Mouse (Mus musculus): ENCODE measurements around the gene Sv2c.

Gene Sv2c

DNA sequence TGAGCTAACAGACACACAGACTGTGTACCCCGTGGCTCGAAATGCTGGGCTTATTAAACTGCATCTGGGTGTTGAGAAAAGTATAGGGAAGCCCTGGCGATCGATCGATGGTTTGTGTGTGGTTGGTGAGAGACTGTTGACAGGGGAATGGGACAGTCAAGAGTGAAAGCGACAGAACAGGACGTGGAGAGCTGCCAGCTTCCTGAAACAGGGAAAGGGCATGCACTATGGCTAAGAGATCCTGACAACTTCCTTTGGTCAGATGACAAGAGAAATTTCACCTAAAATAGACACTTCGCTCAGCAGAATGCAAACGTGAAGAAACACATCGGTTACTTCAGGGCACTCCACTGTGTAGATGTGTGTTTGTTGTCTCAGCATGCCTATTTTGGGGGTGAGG lies 175.2 kb downstream of the Sv2c start:
- POLR2A ChIA-PET = no interaction called here
- CTCF ChIA-PET = no interaction called here

DNA sequence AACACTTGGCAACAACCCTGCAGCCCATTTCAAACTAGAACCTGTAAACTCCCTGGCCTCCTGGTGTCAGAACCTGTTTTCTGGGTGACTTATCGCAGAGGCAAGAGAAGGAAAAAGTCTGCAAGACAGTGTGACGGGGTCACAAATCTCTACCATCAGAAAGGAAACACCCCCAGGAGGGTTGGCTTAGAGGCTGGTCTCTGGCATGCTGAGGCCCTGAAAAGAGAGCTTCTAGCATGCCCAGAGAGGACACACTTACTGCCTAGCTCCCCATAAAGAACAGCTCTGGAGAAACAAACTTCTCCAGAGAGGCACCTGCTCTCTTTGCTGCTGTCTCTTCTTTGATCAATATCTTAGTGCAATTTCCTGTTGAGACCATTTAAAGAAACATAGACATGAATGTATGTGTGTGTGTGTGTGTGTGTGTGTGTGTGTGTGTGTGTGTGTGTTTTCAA lies 176.0 kb downstream of the Sv2c start:
- CTCF ChIA-PET = no interaction called here
- POLR2A ChIA-PET = interaction anchor here in 2 of 4 experiments (0.6 to 1.2 kb wide), 2 partner anchors 11 to 16 kb away, joined by 3 to 4 read pairs; no protein-coding TSS in a partner anchor

DNA sequence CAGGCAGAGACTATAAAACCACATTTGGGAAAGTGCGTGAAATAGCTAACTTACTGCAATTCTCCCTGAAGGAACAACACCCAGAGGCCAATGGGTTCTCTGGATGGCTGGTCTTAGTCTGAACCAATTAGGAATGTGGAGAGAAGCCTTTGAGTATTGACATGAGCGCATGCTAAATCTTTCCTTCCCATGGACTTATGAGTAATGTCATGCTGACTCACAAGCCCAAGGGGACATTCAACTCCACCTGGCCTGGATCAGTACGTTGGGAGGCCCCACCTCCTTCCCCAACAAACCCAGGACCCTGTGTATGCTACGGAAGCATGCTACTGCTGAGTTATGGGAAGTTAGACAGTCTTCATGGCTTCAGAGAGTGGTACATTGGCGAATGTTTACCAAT lies 177.2 kb downstream of the Sv2c start:
- ChIA-PET POLR2A (interaction anchor here in 1 of 4 experiments (1.2 kb wide), 1 partner anchor 15 kb away, joined by 4 read pairs; no protein-coding TSS in a partner anchor), CTCF (interaction anchor here in 1 of 4 experiments (0.6 kb wide), 1 partner anchor 231 kb away, joined by 4 read pairs; no protein-coding TSS in a partner anchor)

DNA sequence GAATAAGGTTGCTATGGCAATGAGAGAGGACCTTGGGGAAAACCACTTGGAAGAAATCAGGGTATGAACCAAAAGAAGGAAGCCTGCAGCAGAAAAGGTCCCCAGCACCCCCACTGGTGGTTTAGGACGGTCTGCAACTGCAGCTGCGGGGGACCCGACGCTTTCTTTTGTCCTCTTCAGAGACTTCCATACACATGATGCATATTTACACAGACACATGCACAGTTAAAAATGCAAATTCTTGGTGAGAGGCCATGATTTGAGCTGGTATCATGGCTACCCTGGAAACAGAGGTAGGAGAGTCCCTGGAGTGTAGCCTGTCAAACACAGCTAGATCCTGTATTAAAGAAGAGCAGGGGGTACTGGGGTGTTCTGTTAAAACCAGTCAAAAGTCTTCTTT lies 178.7 kb downstream of the Sv2c start:
- POLR2A ChIA-PET = no interaction called here
- CTCF ChIA-PET = no interaction called here

DNA sequence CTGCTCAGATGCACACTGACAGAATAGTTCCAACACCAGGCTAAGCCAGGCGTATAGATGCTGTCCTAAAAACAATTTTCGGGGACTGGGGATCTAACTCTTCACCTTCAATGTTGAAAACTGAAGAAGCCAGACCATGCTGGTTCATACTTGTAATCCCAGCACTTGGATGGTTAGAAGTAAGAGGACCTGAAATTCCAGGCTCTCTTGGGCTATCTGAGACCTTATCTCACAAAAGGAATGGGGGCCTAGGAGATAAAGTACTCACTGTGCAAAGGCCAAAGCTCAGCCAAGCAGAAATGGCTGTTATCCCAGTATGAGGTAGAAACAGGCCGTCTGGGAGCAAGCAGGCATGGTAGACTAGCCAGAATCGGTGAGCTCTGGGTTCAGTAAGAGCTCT lies 180.1 kb downstream of the Sv2c start:
- POLR2A ChIA-PET = no interaction called here
- CTCF ChIA-PET = interaction anchor here in 1 of 4 experiments (1.0 kb wide), 1 partner anchor 175 kb away, joined by 3 read pairs; no protein-coding TSS in a partner anchor

DNA sequence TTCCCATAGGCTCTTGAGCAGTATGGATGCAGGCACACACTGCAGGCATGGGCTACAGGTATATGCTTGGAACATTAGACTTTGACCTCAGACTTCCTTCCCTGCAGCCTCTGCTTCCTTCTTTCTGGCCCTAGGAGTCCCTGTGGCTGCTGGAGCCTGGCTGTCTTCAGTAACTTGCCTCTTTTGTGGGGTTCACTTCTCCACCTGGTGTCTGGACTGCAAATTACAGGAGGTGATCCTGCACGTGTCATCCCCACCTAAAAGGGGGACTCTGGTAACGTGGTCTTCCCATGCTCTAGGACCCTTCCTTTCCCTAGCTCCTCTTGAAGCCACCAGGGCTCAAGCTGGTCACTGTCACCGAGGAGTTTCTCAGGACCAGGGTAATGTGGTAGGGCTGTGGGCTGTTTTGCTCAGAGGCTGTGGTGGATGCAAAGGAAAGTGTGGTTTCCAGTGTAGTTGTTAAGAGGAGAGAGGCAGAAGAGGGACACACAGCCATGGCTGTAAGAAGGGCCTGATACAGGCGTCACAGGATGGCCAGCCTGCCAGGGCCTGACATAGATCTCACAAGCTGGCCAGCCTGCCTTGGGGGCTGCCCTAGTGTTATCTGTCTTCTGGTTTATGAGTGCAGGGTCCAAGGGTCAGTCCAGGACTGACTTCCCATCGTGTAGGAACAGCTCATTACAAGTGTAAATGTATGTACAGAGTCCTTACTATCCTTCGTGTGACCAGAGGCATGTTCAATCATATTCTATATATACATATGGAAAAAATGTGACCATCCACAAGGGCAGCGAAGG lies 181.1 kb downstream of the Sv2c start:
- ChIA-PET CTCF (interaction anchor here in 2 of 4 experiments (1.0 to 1.5 kb wide), 2 partner anchors 9 to 174 kb away, joined by 3 read pairs; no protein-coding TSS in a partner anchor), POLR2A (no interaction called here)

DNA sequence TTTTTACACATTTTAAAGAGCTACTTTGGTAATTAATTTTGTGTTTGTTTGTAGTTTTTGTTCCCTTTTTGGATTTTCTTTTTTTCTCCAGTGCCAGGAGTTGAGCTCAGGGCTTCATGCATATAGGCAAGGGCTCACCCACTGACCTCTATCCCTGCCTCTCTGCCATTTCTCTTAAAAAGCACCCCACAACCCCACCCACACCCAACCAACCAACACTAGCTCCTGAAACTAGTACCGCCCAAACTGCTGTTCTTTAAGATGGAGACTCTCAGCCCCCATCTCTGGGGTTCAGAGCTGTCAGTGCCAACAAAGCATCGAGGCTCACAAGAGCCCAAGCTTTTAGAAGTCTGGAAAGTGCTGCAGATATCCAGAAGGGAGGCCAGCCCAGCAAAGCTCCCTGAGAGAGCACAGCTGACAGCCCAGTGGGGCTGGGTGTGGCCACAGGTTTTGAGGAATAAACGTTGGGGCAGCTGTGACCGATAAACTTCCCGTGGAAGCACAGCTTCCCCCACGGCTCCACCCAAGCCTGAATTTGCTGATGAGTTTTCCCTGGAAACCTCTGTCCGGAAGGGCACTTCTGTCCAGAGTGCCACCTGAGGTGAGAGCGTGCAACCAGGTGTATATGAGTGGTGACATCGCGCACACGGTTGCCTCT lies 181.8 kb downstream of the Sv2c start:
- ChIA-PET CTCF (interaction anchor here in 2 of 4 experiments (0.7 to 1.5 kb wide), 2 partner anchors 8 to 91 kb away, joined by 3 read pairs; no protein-coding TSS in a partner anchor), POLR2A (interaction anchor here in 1 of 4 experiments (0.5 to 0.6 kb wide), 2 partner anchors 10 to 608 kb away, joined by 3 to 5 read pairs; no protein-coding TSS in a partner anchor)

DNA sequence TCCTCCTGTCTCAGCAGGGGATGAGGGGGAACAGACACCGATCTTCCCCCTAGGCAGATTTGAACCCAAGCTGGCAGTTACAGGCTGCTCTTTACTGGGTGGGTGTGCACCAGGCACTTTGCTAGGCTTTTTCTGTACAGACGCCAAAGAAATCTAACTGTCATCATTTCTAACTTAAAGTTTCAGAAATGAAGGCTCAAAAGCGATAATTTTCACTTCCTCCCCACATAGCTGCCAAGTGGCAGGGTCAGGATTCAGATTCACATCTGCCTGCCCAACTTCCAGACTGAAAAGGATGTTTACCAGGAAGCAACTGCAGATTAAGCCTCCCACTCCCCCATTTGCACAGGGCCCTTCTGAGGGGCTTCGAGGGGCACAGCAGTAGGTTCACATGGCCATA lies 183.0 kb downstream of the Sv2c start:
- ChIA-PET CTCF (no interaction called here), POLR2A (no interaction called here)

DNA sequence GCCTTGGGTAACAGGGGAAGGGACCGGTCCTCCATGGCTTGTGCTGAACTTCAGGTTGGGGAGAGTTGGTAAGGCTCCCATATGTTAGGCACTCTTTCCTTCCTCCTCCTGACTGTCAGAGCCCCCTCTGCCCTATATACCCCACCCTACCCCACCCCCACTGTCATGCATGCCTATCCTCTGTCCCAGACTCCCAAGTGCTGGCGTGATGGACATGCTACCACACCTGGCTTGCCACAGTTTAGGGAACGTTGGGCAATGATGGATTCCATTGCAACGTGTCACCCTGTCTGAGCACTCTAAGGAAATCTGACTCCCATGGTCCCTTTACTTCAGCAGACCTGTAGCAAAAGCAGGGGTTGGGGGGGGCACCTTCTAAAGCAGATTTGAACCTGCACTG lies 183.6 kb downstream of the Sv2c start:
- CTCF ChIA-PET = no interaction called here
- POLR2A ChIA-PET = no interaction called here

DNA sequence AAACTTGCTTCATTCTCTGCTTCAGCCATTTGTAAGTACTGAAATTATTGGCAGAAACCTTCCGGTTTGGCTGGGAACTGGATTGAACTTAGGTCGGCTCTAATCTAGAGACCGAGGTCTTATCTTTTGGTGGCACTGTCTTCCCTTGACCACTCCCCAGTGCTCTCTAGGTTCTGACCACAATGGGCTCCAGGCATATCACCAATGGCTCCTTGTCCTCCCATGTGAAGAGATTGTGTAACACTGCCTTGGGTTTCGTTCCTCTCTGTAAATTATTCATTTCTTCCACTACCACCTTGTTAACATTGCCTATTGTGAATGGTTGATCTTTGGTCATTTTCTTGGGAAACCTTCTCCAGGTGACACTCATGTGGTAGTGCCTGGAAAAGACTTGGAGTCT lies 184.0 kb downstream of the Sv2c start:
- CTCF ChIA-PET = no interaction called here
- POLR2A ChIA-PET = no interaction called here

DNA sequence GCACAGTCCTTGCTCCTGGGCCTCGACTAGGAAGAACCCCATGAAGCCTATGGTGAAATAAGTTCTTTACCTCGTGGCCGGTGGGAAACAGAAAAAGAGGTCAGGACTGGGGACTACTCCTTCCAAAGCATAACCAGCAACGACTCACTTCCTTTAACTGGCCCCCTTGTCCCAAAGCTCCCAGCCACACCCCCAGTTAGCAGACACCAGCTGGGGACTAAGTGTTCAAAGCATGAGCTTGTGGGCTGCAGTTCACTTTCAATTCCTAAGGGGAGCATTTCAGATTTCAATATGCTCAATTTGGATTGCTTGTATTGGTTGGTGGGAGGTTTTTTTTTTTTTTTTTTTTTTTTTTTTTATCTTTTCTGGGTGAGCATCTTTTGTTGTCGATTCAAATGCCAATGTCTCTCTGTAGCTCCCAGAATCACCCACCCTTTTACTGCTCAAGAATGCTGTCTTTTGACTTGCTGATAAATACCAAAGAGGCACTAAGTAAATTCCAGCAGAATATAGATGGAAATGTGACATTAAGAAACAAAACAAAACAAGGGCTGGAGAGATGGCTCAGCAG lies 186.4 kb downstream of the Sv2c start:
- CTCF ChIA-PET = interaction anchor here in 2 of 4 experiments (0.6 to 0.7 kb wide), 2 partner anchors 323 to 1023 kb away, joined by 3 to 5 read pairs; no protein-coding TSS in a partner anchor
- POLR2A ChIA-PET = interaction anchor here in 2 of 4 experiments (0.7 to 1.2 kb wide), 3 partner anchors 15 to 398 kb away, joined by 3 to 6 read pairs (median 4); no protein-coding TSS in a partner anchor

DNA sequence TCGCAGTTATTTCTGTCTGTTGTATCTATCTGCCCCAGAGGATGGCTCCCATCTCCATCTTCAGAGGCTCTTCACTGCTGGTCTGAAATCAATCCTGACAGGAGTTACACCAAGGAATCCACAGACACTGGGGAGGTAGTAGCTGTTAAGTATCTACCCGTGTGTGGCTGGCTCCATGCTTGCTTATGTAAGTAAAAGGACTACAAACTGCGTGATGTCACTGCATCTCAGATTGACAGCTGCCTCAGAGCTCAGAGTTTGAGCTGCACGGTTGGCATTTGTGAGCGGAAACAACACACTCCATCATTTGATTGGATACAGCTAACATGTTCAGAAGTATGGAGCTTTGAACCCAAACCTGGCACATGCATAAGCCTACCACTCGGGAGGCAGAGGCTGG lies 187.8 kb downstream of the Sv2c start:
- ChIA-PET CTCF (interaction anchor here in 1 of 4 experiments (1.0 kb wide), 1 partner anchor 167 kb away, joined by 3 read pairs; no protein-coding TSS in a partner anchor), POLR2A (interaction anchor here in 1 of 4 experiments (0.5 to 1.1 kb wide), 2 partner anchors 69 to 784 kb away, joined by 3 to 4 read pairs; no protein-coding TSS in a partner anchor)

DNA sequence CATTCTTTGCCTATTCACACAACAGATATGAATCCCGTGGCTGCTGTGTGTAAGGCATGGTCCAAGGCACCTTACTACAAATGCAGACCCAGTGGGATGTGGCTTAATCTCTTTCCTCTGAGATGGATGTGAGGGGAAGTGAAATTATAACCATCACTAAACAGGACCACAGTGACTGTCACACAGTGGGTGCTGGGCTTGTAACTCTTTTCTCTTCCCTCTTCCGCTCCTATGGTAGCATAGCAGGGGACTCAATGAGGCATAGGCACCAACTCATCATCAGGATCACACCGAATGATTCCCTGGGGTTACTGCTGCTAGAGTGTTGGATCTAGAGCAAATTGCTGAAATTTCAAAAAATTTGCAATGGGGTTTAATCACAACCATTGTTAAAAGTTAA lies 188.5 kb downstream of the Sv2c start:
- CTCF ChIA-PET = interaction anchor here in 1 of 4 experiments (1.0 kb wide), 1 partner anchor 166 kb away, joined by 3 read pairs; no protein-coding TSS in a partner anchor
- POLR2A ChIA-PET = no interaction called here

DNA sequence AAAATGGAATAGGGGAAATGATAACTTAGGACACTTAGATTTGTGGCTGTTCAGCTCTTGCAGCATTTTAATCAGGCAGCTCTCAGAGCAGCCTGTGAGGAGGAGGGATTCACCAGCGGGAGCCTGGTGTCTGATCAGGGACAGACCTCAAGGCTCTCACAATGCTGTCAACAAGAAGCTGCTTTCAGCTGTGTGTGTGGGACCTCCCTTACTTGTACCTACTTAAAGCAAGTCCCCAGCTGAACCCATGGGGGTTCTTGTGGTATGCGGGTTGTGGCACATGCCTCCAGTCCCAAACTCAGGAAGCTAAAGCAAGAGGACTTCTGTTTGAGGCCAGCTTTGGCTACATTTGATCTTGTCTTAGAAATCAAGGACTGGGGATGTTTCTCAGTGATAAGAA lies 189.8 kb downstream of the Sv2c start:
- CTCF ChIA-PET = interaction anchor here in 2 of 4 experiments (0.7 to 1.3 kb wide), 2 partner anchors 8 to 186 kb away, joined by 3 read pairs; no protein-coding TSS in a partner anchor
- POLR2A ChIA-PET = interaction anchor here in 2 of 4 experiments (0.5 to 0.6 kb wide), 2 partner anchors 51 to 314 kb away, joined by 3 to 4 read pairs; partner anchors contain the start of gene Iqgap2 (in 1 of the 2)

DNA sequence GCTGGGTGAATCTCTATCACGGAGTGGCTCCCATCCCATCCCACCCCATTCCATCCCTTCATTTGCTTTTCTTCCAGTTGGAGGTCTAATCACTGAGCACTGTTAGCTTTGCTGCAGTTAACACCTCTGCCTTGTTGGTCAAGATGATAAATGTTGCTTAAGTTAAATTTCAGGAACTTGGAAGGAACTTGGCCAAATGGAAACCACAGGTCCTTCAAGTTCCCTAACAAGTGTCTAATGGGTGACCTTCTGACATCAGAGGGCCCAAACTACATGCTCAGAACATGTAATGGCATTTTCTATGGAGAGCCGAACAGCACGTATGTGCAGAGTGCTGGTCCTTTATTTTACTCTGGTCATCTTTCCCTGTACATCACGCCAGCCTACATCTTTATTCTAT lies 190.5 kb downstream of the Sv2c start:
- ChIA-PET POLR2A (interaction anchor here in 1 of 4 experiments (0.7 kb wide), 1 partner anchor 975 kb away, joined by 5 read pairs; no protein-coding TSS in a partner anchor), CTCF (interaction anchor here in 1 of 4 experiments (1.3 kb wide), 1 partner anchor 9 kb away, joined by 3 read pairs; no protein-coding TSS in a partner anchor)

DNA sequence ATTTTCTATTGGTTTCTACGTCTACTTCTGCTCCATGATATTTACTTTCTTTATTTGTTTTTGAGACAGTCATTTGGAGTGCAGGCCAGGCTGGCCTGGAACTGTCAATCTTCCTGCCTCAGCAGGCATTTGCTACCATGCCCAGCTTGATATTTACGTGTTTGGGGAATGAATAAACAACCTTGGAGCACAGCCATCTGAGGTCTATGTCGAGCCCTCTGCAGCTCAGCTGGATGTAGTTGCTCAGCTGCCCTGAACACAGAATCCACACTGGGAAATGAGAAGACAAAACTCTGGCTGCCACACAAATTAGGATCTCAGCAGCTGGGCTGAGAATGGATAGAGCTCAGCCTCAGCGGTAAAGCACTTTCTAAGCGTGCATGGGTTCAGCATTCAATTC lies 191.6 kb downstream of the Sv2c start:
- ChIA-PET POLR2A (interaction anchor here in 1 of 4 experiments (1.7 kb wide), 1 partner anchor 15 kb away, joined by 4 read pairs; no protein-coding TSS in a partner anchor), CTCF (no interaction called here)

DNA sequence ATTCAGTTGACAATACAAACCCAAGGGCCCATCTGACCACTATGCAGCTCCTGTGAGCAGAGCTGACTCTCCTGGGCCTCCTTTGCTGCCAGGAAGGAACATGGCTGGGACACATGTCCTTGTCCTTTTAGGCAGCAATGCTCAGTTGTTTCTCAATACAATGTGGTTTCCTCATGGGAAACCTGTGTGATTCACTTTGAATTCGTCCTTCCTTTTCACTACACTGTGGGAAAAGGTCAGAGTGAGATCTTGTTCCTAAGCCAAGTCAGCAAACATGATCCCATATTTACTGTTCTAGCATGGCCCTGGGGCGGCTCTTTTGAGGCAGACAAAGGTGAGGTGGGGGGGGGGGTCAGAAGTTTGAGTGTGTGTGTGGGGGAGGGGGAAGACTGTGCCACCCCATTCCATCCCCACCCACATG lies 208.2 kb downstream of the Sv2c start:
- CTCF ChIA-PET = no interaction called here
- POLR2A ChIA-PET = no interaction called here

DNA sequence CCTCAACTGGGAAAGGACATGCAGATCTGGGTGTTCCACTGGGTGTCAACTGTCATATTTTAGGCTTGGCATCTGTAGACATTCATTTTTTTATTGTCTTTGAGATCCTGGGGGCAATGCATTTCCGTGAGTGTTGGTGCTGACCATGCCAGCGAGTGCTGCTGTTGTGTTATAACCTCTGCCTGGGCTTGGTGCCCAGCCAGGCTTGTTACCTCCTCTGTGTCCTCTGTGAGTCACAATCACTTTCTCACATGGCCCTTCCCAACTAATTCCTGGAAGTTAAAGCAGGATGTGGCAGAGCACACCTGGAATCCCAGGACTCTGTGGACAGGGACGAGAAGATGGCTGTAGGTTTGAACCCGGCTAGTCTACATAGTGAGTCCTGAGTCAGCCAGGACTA lies 209.8 kb downstream of the Sv2c start:
- CTCF ChIA-PET = no interaction called here
- POLR2A ChIA-PET = interaction anchor here in 1 of 4 experiments (1.0 to 1.1 kb wide), 2 partner anchors 9 to 115 kb away, joined by 3 read pairs; no protein-coding TSS in a partner anchor

DNA sequence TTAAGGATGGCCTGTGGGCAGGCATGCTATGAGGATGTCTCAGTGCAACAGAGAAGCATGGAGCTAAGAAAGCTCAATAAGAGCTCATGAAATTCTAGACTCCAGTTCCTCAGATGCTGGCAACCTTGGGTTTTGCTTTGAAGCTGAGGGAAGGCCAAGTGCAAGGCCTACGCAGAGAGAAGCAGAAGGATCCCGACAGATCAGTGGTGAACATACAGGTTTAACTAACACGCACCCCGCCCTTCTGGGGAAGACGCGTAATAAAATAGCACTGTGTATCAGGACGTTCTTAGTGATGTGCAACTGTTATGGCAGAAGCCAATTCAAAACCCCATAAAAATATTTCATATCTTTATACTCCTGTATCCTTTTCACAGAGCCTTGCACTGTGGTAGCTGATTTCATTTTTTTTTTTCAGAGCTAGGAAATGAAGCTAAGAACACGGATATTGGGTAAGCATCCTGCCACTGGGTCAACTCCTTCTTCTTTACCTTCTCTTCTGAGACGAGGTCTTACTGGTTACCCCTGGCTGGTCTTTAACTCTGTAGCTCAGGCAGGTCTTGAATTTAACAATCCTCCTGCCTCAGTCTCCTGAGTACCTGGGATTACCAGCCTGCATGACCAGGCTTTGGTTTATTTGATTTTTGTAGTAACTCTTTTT lies 213.6 kb downstream of the Sv2c start:
- POLR2A ChIA-PET = interaction anchor here in 2 of 4 experiments (0.6 to 1.0 kb wide), 2 partner anchors 17 to 110 kb away, joined by 3 read pairs; no protein-coding TSS in a partner anchor

More for the DNA sequence above, 213.6 kb downstream of the Sv2c start:
- CTCF ChIA-PET = no interaction called here

Measured in embryonic stem cell, embryonic (primary cell).